Mouse (Mus musculus) gastrocnemius, adult 2 months (tissue): Measurements from ENCODE around the gene Dck. TPM values are rescaled to one million over a fixed set of nuclear protein-coding genes. Genes with fewer than 3 reads are reported as not detected.
"Not testable (repeated sequence)": the region's sequence is repeated elsewhere in the genome, so short reads cannot be mapped to it uniquely, and the experiment has no call there.

Experiments used
- DNase-seq: peaks from one replicate; pipeline ENCODE4 v3.0.0; 2022
- H3K27ac ChIP-seq: fragments of 200-600 bp; 2 replicates; pipeline ENCODE4 v1.8.1; 2022; ENCODE audit warnings: mild to moderate bottlenecking
- H3K4me3 ChIP-seq: fragments of 200-600 bp; 2 replicates; pipeline ENCODE4 v1.8.1; 2022; ENCODE audit warnings: mild to moderate bottlenecking, moderate library complexity
- CTCF ChIP-seq: fragments of 200-600 bp; IDR thresholded peaks from 2 replicates; pipeline ENCODE4 v1.8.1; 2022; ENCODE audit warnings: antibody characterized with exemption, mild to moderate bottlenecking, moderate library complexity
- intact Hi-C: fragments of 180-260 bp; cut with DNase I; formaldehyde crosslinking; loops from one replicate; pipeline ENCODE4 v1.15.1; 2025
- long read RNA-seq, 2 experiments: library from polyadenylated mRNA; stranded (forward); transcript quantifications; one replicate each; pipeline ENCODE4 v2.0.0; 2021
- total RNA-seq, 2 experiments: library from RNA; stranded (reverse); gene quantifications; 2 replicates each; pipeline ENCODE4 v1.2.3; 2021

Dck gene
- 1 to 10 TPM; 1.0 to 1.4 TPM for total RNA-seq
- long read RNA-seq, experiment 1, partial matches to known transcripts, result 0 of 1 reads
- long read RNA-seq, experiment 1, other reads (novel, unspliced or antisense), result 0 of 1 reads
- long read RNA-seq, experiment 2, partial matches to known transcripts, result 0 of 4 reads
- long read RNA-seq, experiment 2, other reads (novel, unspliced or antisense), result 0 of 4 reads

GRCm38 (mm10) chr5:88764987-88765481, at the start of gene Dck:
Gene Dck (plus strand): TSS chr5:88764996.
- DNase-seq, result peak; percentile 99
- TF ChIP-seq CTCF, result no peak
- H3K4me3 ChIP-seq, result peak within 1 kb of the TSS; percentile 93
- intact Hi-C loops, result loop anchor here (2.0 to 10.0 kb wide), 2 partner anchors 76 to 200 kb away; partner anchors contain the start of gene Rufy3
- H3K27ac ChIP-seq, result peak within 1 kb of the TSS; percentile 88

GRCm38 (mm10) chr5:88716983-88717382, 47.8 kb upstream of the Dck start:
- TF ChIP-seq CTCF, result no peak
- no peak overlapping the region for H3K27ac ChIP-seq
- DNase-seq, result no peak
- intact Hi-C loops, result no loop called here
- H3K4me3 ChIP-seq, result no peak overlapping the region

- Histone ChIP-seq H3K27ac (peak within 1 kb of the TSS; percentile 98), H3K4me3 (peak within 1 kb of the TSS; percentile 99)
- DNase-seq, result peak; percentile 99
- intact Hi-C loops, result loop anchor here (1.0 kb wide), 1 partner anchor 45 kb away; no protein-coding TSS in a partner anchor
- no peak for TF ChIP-seq CTCF
These were observed 44.4 kb upstream of the Dck start, which contains the start of gene Mob1b for GRCm38 (mm10) chr5:88720116-88721002. Gene Mob1b (plus strand): TSS chr5:88720855.

GRCm38 (mm10) chr5:88721003-88721475, 43.8 kb upstream of the Dck start:
- Histone ChIP-seq H3K4me3 (peak overlapping the region; percentile 99), H3K27ac (peak overlapping the region; percentile 98)
- DNase-seq, result no peak
- TF ChIP-seq CTCF, result no peak
- intact Hi-C loops, result no loop called here

GRCm38 (mm10) chr5:88721565-88722212, 43.1 kb upstream of the Dck start:
- no peak for TF ChIP-seq CTCF
- H3K4me3 ChIP-seq, result peak overlapping the region; percentile 99
- peak overlapping the region; percentile 98 for H3K27ac ChIP-seq
- intact Hi-C loops, result loop anchor here (2.0 kb wide), 1 partner anchor 41 kb away; no protein-coding TSS in a partner anchor
- DNase-seq, result peak; percentile 60

GRCm38 (mm10) chr5:88722213-88722600, 42.6 kb upstream of the Dck start:
- peak overlapping the region; percentile 99 for H3K4me3 ChIP-seq
- no peak for DNase-seq
- TF ChIP-seq CTCF, result no peak
- intact Hi-C loops, result loop anchor here (2.0 kb wide), 1 partner anchor 41 kb away; no protein-coding TSS in a partner anchor
- peak overlapping the region; percentile 98 for H3K27ac ChIP-seq

GRCm38 (mm10) chr5:88724030-88724429, 40.8 kb upstream of the Dck start:
- intact Hi-C loops, result no loop called here
- Histone ChIP-seq H3K27ac (no peak overlapping the region), H3K4me3 (no peak overlapping the region)
- no peak for DNase-seq
- no peak for TF ChIP-seq CTCF

- intact Hi-C loops, result no loop called here
- no peak for DNase-seq
- no peak for TF ChIP-seq CTCF
- H3K4me3 ChIP-seq, result no peak overlapping the region
- no peak overlapping the region for H3K27ac ChIP-seq
These were observed 37.1 kb upstream of the Dck start for GRCm38 (mm10) chr5:88727593-88728144.

GRCm38 (mm10) chr5:88734786-88735185, 30.0 kb upstream of the Dck start:
- no peak overlapping the region for H3K27ac ChIP-seq
- intact Hi-C loops, result no loop called here
- peak; percentile 42 for TF ChIP-seq CTCF
- DNase-seq, result no peak
- no peak overlapping the region for H3K4me3 ChIP-seq

GRCm38 (mm10) chr5:88741065-88741464, 23.7 kb upstream of the Dck start:
- H3K4me3 ChIP-seq, DNase-seq, intact Hi-C loops, H3K27ac ChIP-seq: not testable (repeated sequence)

GRCm38 (mm10) chr5:88747774-88748173, 17.0 kb upstream of the Dck start:
- intact Hi-C loops, result no loop called here
- Histone ChIP-seq H3K27ac (no peak overlapping the region), H3K4me3 (no peak overlapping the region)
- no peak for TF ChIP-seq CTCF
- DNase-seq, result no peak

- Histone ChIP-seq H3K27ac (no peak overlapping the region), H3K4me3 (no peak overlapping the region)
- no peak for TF ChIP-seq CTCF
- no peak for DNase-seq
- intact Hi-C loops, result no loop called here
These were observed 11.6 kb upstream of the Dck start for GRCm38 (mm10) chr5:88753199-88753598.
